Mouse (Mus musculus) liver, postnatal 0 days (tissue): ENCODE data around the gene Pcgf1.

Source experiments
- CTCF ChIP-seq: sonication (generic); IDR thresholded peaks from 2 replicates; pipeline ENCODE4 v1.5.1; 2016; ENCODE audit warnings: antibody characterized with exemption, low read depth
- EP300 ChIP-seq: IDR thresholded peaks from 2 replicates; pipeline ENCODE4 v1.6.1; 2016; ENCODE audit warnings: antibody characterized with exemption, low read depth, mild to moderate bottlenecking

DNA sequence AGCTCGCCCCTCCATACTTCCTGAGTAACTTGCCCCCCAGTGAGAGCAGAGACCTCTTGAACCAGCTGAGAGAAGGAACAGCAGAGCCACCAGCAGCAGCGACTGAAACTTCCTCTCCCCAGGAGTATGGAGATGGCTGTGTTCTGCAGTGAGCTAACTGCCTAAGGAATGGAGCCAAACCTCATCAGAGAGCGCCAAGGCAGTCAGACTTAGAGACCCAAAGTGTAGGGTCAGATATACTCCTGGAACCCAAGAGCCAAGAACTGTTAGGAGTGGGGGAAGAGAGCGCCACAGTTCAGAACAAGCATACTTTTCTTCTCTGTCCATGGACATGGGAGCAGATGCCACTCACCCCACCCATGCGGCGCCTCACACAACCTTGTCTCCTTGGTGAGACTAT is 11.2 kb upstream of the Pcgf1 start:
- no peak for TF ChIP-seq CTCF
- TF ChIP-seq EP300: no peak
